Mouse (Mus musculus) layer of hippocampus, adult 9-11 months (tissue): Measurements from ENCODE around the gene Rhod.

ENCODE experiments used
- DNase-seq: peaks from one replicate; pipeline ENCODE4 v3.0.0; 2022

Gene Rhod

GRCm38 (mm10) chr19:4449230-4449629 is 10.0 kb upstream of the Rhod start:
- DNase-seq = no peak

DNA sequence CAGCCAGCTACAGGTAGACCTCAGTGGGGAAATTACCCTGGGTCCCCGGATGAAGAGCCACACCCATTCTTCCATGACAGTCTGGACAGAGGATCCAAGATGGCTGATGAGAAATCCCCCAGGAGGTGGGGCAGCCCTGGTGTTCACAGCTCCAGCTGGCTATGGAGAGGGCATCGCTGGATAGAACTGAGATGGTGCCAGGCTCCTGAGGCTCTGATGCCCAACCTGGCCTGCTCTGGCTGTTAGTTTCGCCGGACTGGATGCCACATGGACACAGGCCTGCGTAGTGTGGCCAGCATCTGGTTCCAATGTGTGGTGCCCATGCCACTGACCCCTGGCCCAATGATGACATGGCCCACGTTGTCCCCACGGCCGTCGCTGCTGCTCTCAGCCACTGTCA is 8.2 kb upstream of the Rhod start:
- no peak for DNase-seq

GRCm38 (mm10) chr19:4446661-4447420 is 7.6 kb upstream of the Rhod start:
- no peak for DNase-seq

DNA sequence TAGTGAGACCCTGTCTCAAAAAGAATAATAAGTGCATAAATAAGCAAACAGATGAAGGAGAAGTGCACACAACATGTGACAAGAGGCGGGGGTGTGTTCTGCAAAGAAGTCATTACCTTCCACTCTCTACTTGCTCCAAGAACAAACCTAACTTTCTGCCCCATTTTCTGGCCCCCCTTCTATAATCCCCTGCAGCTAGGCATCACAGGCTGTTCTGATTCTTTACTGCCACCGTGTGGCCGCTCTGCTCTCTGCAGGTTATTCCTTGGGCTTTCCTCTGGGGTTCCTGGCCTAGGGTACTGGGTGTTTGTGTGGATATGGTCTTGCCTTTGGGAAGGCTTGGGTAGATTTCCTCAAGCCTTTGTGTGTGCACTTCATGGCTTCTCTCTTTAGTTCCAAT is 3.2 kb upstream of the Rhod start:
- peak; percentile 45 for DNase-seq

DNA sequence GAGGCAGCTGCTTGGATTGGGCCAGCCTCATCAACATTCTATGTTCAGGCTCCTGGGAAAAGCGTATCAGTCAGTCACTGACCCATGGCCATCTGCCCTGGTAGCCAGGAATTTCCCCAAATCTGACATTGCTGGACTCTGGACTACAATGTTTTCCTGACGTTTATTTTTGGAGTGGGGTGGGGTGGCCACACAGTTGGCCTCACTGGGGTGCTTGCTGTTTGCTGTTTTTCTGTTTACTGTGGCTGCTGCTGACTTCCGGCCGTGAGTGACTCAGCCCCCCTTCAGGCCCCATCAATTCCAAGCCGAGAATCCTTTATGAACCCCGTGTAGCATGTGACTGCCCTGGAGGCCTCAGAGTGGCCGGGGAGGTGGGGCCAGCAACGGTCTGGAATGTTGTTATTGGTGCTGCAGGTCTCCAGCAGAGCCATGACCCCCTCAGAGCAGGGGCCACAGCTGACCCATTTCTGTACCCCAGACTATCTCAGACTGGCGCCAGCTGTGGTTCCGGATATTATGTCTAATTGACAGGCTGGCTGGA is 2.5 kb upstream of the Rhod start:
- DNase-seq = no peak

DNA sequence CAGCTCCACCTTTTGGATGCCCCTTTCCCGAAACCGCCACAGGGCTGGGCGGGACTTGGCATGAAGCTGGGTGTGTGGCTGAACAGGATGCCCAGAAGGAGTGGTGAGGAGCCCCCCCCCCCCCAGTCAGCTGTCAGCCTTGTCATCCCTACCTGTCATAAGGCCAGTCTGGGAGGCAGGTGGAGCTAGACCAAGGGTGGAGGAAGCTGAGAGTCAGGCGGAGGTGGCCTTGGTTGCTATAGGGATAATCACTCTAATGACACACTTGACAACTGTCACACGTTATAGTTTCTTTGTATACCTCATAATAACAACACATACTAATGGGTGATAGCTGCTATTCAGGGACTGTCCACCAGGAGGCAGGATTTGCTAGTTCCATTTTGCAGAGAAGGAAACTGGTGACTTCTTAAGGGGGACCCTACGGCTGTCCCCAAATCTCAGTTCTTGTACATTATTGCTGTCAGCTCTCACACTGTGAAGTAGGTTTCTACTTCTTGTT is 1.9 kb upstream of the Rhod start:
- DNase-seq = peak; percentile 19

DNA sequence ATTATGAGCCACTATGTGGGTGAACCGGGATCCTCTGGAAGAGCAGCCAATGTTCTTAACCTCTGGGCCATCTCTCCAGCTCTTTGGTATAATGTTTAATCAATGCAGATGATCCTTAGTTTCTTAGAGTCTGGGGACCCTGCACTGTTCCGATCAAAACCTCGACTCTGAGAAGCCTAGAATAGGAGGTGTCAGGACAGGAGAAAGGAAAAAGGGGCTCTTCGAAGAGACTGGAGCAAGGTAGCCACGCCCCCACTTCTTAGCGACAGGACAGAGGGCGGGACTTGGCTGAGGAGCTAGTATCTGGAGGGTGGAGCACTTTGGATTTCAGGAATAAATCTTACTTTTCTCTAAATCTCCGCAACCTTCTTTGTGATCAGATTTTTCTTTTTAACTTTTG is 990 bp upstream of the Rhod start:
- no peak for DNase-seq

DNA sequence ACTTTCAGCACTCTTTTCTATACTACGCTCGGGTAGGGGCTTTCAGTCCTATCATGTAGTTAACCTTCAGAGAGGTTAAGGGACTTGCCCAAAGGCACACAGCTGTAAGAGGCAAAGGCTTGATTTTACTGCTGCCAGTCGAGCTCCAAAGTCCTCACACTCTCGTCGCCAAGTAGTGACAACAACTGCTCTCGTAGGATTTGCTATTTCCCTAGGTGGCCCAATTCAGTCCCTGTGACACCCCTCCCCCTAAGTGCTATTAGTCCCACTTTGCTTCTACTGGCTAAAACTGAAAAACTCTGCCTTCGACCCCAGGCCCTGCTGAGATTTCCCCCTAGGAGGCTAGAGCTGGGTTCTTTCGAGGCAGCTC is 456 bp downstream of the Rhod start:
- DNase-seq = no peak

DNA sequence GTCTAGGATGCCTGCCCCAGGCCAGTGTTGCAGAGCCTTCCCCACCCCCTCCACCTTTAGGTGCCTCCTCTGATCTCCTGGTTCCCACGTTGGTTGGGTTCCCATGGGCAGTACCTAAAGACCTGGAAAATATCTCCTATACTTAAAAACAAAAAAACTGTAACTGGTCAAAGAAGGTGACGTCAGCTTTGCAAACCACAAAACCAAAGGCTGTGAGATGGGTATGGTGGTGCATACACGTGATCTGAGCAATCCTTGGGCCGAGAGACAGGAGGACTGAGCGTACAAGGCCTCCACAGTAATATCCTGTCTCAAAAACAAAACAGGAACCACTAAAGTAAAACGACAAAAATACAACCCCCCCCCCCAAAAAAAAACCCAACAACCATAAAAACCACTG is 1.3 kb downstream of the Rhod start:
- no peak for DNase-seq

- no peak for DNase-seq
Measured at GRCm38 (mm10) chr19:4436254-4436653, 3.0 kb downstream of the Rhod start.

DNA sequence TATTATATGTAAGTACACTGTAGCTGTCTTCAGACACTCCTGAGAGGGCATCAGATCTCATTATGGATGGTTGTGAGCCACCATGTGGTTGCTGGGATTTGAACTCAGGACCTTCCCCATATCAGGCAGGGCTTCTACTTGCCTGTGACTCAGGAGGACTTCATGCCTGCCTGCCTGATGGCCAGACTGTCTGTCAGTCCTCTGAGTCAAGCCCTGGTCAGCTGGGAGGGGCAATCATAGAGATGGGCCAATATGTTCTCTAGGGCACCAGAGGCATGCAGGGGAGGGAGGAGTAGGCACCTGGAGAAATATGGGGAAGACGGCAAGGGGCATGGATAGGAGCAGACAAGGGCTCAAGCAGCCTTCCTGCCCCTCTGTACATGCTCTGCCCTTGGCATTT is 4.2 kb downstream of the Rhod start:
- DNase-seq = no peak

DNA sequence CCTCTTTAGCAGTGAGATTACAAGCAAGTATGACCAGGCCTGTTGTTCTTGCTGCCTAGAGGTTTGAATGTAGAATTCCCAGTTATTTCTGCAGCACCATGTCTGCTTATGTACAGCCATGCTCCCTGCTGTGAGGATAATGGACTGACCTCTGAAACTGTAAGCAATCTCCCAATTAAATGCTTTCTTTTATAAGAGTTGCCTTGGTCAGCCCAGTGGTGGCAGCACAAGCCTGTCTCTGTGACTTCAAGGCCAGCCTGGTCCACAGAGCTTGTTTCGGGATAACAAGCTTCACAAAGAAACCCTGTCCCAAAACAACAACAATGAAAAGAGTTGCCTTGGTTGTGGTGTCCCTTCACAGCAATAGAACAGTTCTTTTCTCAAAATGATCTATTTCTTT is 5.5 kb downstream of the Rhod start:
- no peak for DNase-seq

DNA sequence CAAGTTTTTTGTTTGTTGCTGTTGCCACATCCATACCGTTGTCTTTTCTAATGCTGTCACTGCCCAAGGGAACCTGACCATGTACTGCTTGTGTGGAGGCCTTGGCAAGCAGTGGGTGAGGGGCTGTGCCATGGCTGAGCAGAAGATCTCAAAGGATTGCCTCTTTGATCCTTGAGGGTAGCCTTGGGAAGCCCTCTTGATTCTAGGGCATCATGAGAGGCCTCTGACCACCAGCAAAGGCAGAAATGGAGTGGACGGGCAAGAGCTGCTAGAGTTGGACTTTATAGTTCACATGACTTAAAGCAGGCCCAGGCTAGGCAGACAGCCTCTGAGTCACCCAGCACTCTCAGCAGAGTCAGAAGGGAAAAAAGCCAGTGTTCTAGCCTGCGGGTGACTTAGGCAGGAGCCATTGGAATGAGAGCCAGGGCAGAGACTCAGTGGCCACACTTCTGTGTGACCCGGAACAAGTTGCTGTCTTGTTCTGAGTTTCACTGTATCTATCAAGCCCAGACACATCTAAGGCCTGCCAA is 9.1 kb downstream of the Rhod start:
- no peak for DNase-seq

DNA sequence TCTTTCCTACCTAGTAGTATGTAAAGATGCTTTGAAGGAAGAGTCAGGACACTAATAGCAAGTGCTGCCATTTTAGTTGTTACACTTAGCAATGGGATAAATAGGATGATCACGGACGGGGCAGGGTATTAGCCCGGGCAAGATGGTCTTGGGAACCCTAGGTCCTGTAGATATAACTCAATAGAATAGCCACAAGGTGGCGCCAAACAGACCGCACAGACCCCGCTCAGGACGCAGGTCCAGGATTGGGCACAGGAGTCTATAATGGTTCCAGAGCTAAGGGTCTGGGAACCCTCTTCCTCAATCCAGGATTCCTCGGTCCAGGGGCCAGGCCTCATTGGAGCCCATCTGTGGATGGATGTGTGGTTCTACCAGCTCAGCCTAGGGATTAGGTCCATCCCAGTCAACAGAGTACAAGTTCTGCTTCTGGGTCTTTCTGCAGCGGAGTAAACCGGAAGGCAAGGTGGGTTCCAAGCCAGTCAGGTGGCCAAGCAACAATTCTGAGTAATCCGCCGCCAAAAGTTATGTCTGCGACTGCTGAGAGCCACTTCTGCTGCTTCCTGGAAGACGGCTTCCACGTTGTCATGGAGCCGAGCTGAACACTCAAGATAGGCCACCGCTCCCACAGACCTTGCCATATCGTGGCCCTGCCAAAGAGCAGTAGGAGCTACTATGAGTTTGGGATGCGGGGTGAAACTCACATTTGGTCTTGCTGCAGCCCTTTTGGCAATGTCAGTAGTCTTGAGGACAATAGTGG is 13.4 kb downstream of the Rhod start:
- no peak for DNase-seq

- no peak for DNase-seq
Measured at GRCm38 (mm10) chr19:4423021-4423420, 16.2 kb downstream of the Rhod start.

DNA sequence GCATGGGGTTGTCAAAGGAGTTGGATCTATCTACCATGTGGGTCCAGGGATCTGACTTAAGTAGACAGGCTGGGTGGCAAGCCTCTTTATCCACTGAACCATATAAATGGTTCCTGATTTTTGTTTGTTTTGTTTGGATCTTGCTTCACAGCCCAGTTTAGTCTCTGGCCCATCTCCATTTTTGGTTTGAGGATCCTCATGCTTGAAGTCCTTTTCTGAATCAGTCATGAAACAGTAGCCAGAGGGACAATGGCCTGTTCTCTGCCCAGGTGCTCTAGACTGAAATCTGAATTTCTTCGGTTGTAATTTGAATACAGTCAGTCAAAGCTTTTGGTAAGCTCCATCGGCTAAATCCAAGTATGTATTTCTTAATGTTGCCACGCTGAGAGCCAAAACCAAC is 16.7 kb downstream of the Rhod start:
- no peak for DNase-seq

GRCm38 (mm10) chr19:4420153-4420910 is 18.9 kb downstream of the Rhod start:
- DNase-seq = no peak

DNA sequence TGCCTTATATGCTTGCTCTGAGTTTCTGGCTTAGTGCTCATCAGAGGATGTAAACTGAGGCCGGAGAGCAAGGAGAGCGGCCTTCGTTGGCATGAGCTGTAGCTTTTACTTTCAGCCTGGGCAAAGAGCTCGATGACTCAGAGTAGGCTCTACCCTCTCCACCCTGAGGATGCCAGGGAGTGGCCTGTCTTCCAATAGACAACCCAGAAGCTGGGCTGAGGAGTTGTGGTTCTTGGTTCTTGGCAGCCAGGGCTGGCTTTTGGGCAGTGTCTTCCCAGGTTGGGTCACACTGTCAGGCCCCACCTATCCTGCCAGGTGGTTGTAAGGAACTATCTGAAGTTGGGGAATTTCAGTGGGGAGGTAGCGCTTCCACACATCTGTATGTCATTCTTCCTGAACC is 19.5 kb downstream of the Rhod start:
- no peak for DNase-seq

DNA sequence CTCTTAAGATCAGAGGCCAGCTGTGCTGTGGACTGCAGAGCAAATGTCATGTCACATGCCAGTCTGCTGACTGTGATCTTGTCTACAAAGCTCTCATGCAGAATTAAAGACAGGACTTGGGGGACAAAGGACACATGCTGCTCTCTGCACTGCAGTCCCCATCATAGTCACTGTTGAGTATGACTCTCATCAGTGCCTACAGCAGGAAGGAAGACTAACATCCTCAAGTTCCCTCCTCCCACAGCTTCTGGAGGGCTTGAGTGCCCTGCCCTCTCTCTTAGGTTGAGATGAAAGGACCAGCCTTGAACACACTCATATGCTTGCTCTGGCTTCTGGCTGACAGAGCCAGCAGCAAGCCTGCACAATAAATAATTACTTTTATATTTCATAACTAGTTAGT is 21.5 kb downstream of the Rhod start:
- no peak for DNase-seq

- DNase-seq = peak; percentile 39
Measured at GRCm38 (mm10) chr19:4417183-4417582, 22.0 kb downstream of the Rhod start.

DNA sequence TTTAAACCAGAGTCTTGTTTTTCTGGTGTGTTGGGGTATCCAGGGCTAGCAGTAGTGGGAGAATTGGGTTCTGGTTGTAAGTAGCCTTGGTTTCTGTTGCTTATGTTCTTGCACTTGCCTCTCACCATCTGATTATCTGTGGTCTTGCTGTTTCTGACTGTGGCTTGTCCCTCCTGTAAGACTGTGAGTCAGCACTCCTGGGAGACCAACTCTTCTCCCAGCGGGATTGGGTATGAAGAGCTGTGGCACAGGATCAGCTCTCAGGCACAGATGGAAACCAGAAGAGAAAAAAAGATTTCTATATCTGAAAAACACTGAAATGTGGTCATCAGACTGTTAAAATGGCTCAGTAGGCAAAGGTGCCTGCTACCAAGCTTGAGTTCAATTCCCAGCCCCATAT is 24.6 kb downstream of the Rhod start:
- no peak for DNase-seq

DNA sequence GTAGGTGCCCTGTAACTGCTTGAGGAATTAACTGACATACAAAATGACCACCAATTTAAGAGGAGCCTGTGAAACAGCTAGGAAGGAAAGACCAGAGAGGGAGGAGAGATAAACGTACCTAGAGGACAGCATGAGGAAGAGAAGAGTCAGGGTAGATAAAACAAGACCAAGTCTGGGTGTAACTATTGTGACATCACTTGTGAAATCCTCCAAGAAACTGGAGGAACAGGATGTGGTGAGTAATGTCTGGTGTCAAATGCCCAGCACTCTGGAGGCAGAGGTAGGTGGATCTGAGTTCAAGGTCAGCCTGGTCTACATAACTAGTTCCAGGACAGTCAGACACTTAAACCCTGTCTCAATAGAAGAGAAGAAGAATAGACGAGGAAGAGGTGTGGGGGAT is 30.2 kb downstream of the Rhod start:
- DNase-seq = no peak

DNA sequence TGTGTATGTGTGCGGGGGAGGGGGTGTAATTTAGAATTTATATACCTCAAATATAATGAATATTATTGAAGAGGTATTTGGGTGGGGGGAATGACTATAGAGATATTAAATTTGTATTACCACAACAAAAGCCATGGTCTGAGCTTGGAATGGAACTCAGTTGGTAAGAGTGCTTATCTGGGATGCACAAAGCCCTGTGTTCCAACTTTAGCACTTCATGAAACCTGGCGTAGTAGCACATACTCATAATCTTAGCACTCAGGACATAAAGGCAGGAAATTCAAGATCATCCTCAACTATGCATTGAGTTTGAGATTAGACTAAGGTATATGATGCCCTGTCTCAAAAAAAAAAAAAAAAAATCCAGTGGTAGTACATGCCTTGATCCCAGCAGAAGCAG is 34.4 kb downstream of the Rhod start:
- DNase-seq = no peak
